Mouse (Mus musculus): ENCODE results near the gene Nhsl2.
A peak's percentile ranks its signal among the peaks of the same experiment; 100 is the strongest.

Nhsl2 gene

GRCm38 (mm10) chrX:101907301-101907700, 58.1 kb downstream of the Nhsl2 start:
- no peak for DNase-seq

GRCm38 (mm10) chrX:101929131-101929530, 79.9 kb downstream of the Nhsl2 start:
- DNase-seq, result peak; percentile 43

GRCm38 (mm10) chrX:101930301-101930700, 81.1 kb downstream of the Nhsl2 start:
- peak; percentile 22 for DNase-seq

- peak; percentile 59 for DNase-seq
These were observed 81.8 kb downstream of the Nhsl2 start for GRCm38 (mm10) chrX:101931016-101931415.

- peak; percentile 94 for DNase-seq
These were observed 83.1 kb downstream of the Nhsl2 start for GRCm38 (mm10) chrX:101932244-101932643.

GRCm38 (mm10) chrX:101933346-101933745, 84.2 kb downstream of the Nhsl2 start:
- peak; percentile 66 for DNase-seq

GRCm38 (mm10) chrX:101935291-101935840, 86.2 kb downstream of the Nhsl2 start:
- no peak for DNase-seq

GRCm38 (mm10) chrX:101939486-101939885, 90.3 kb downstream of the Nhsl2 start:
- peak; percentile 4 for DNase-seq

- DNase-seq, result peak; percentile 98
These were observed 93.3 kb downstream of the Nhsl2 start for GRCm38 (mm10) chrX:101942461-101942896.

- peak; percentile 54 for DNase-seq
These were observed 94.6 kb downstream of the Nhsl2 start for GRCm38 (mm10) chrX:101943743-101944142.

GRCm38 (mm10) chrX:101944761-101945330, 95.7 kb downstream of the Nhsl2 start:
- peak; percentile 70 for DNase-seq

- no peak for DNase-seq
These were observed 103.3 kb downstream of the Nhsl2 start for GRCm38 (mm10) chrX:101952436-101952835.

GRCm38 (mm10) chrX:101953256-101953655, 104.1 kb downstream of the Nhsl2 start:
- peak; percentile 36 for DNase-seq

GRCm38 (mm10) chrX:101953787-101954491, 104.8 kb downstream of the Nhsl2 start:
- peak; percentile 99 for DNase-seq

GRCm38 (mm10) chrX:101954492-101954851, 105.3 kb downstream of the Nhsl2 start:
- DNase-seq, result no peak

GRCm38 (mm10) chrX:101961848-101962247, 112.7 kb downstream of the Nhsl2 start:
- no peak for DNase-seq

GRCm38 (mm10) chrX:101963711-101964110, 114.5 kb downstream of the Nhsl2 start:
- DNase-seq, result peak; percentile 12

- DNase-seq, result peak; percentile 81
These were observed 123.8 kb downstream of the Nhsl2 start for GRCm38 (mm10) chrX:101973028-101973427.

GRCm38 (mm10) chrX:101976931-101977330, 127.7 kb downstream of the Nhsl2 start:
- no peak for DNase-seq

- DNase-seq, result no peak
These were observed 129.7 kb downstream of the Nhsl2 start for GRCm38 (mm10) chrX:101978861-101979260.

- peak; percentile 91 for DNase-seq
These were observed 130.1 kb downstream of the Nhsl2 start for GRCm38 (mm10) chrX:101979267-101979666.

GRCm38 (mm10) chrX:101980586-101980985, 131.4 kb downstream of the Nhsl2 start:
- DNase-seq, result no peak

GRCm38 (mm10) chrX:101981450-101981849, 132.3 kb downstream of the Nhsl2 start:
- DNase-seq, result no peak

- DNase-seq, result peak; percentile 96
These were observed 134.5 kb downstream of the Nhsl2 start for GRCm38 (mm10) chrX:101983638-101984037.

All from heart, adult 11 months (tissue).